Mouse (Mus musculus) kidney, adult 18-20 months (tissue): ENCODE measurements around the gene Dph6.
A peak's percentile ranks its signal among the peaks of the same experiment; 100 is the strongest.
"Not testable (repeated sequence)": the region's sequence is repeated elsewhere in the genome, so short reads cannot be mapped to it uniquely, and the experiment has no call there.

Experiments used
- DNase-seq: peaks from one replicate; pipeline ENCODE4 v3.0.0; 2021

Dph6 gene

DNA sequence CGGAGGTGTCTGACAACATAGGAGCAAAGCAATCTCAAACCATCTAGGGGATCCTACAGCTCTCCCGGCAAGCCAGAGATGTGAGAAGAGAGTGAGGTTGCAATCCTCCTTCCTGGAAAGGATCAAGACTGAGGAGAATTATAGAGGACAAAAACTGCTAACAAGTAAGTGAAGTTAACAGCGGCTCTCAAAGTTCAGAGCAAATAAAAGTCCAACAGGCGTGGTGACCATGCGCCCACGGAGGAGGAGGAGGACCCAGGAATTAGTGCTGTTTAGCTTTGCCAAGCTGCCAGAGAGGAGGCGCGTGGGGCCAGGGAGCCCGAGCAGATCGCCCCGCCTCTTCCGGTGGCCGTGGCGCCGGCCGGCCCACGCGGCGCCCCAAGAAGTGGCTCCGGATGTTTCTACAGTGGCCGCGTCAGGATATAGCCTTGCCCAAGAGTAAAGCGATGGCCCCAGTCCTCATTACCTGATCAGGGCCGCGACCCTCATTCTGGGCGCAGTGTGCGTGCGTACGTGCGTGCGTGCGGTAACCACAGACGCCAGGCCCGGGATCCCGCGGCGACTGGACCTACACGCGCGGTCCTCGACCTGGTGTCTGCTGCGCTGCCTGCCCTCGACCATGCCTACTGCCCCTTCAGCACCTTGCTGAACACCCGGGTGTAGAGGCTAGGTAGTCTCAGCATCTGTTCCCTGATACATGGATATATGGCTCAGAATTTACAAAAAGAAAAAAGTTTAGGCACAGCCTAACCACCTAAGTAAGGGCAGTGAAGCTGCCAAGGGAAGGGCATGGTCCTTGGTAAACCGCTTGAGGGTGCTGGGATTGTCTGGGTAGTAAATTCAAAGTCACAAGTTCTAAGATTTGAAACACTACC lies at the start of gene Dph6:
TSS of gene Dph6 (minus strand) at position 600 of the 875 bp plus-strand sequence.
- DNase-seq: peak; percentile 91

- no peak for DNase-seq
These were observed 46.4 kb upstream of the Dph6 start for GRCm38 (mm10) chr2:114700966-114701685.

DNA sequence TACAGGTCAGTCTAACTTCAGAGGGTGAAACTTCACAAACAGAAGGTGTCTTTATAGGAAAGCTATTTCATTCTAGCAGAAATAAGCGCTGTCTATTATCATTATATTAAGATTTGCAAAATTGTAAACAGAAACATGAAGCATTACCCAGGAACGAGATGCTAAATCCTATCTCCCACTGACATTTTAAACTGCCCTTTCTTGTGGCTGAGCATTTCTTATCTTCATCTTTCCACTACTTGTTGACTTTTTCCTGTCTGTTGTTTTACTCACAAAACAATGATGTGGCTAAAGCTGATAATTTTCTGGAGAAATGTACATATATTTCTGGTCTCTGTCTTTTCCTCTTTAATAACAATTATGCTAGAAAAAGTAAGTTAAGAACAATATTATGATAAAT lies 36.8 kb upstream of the Dph6 start:
- no peak for DNase-seq

DNA sequence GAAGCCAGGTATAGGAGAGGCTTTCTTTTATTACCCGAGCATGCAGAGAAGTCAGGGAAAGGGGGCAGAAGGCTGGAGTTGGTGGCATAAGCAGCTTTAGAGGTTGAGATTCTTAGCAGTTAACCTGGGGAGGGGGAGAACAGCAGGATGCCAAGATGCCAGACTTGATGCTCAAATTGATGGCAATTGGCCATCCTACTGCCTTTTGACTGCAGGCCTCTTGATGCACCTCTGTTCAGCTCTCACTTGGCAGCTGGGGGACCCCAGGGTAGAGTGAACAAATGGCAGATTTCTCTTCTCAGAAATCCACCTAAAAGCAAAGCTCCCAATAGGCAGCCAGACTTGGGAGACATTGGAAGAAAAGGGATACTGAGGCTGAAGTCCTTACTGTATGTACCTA lies 32.7 kb upstream of the Dph6 start:
- no peak for DNase-seq

GRCm38 (mm10) chr2:114687081-114687480 lies 32.3 kb upstream of the Dph6 start:
- DNase-seq: no peak

DNA sequence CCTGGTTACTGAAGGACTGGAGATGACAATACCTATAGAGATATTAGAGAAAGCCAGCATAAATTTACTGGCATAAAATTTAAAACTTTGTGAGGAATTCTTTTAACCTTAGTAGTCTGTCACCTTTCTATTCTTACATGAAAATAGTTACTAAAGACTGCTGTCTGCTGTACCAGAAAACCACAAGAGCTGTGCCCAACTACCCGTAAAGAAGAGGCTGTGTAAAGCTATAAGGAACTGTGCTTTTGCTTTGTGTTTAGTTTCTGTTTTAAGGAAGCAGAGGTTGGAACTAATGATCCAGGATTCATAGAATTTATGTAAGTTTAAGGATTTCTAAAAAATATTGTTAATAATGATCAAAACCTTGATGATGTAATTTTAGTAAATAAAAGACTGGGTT lies 19.1 kb upstream of the Dph6 start:
- DNase-seq: no peak

GRCm38 (mm10) chr2:114670983-114671382 lies 16.2 kb upstream of the Dph6 start:
- DNase-seq: no peak

DNA sequence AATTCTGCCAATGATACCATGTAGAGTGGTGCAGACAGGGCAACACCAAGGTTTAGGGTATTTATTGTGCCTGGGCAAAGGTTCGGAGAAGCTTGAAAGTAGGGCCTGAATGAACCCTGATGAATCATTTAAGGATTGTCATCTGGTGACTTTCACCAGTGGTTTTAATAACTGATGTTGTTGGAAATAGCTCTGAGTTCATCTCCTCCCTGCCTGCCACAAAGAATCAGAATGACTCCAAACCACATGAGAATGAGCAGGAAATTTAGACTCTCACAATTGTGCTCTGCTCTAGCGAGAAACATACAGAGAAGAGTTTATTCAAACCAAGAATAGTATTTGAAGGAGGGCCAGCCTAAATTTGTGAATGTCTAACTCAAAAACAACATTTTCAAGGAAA lies 4.2 kb upstream of the Dph6 start:
- no peak for DNase-seq

DNA sequence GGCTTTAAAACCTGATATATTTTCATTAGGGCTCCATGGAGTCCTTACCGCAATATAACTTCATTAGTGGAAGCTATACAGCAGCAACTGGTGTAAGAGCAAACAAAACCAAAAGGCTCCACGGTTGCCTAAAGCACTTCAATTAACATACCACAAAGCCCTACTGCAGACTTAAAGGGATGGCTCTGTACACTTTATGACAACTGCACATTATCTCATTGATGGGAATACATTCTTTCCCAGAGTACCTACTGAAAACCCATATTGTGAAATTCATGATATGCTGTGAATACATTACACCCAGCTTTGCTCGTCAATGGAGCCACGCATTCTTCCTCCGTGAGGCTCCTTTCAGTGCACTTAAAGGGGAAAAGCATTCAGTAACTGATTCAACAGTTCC lies 8.5 kb downstream of the Dph6 start:
- no peak for DNase-seq

- DNase-seq: no peak
These were observed 10.9 kb downstream of the Dph6 start for GRCm38 (mm10) chr2:114643832-114644231.

GRCm38 (mm10) chr2:114624683-114625082 lies 30.1 kb downstream of the Dph6 start:
- peak; percentile 15 for DNase-seq

DNA sequence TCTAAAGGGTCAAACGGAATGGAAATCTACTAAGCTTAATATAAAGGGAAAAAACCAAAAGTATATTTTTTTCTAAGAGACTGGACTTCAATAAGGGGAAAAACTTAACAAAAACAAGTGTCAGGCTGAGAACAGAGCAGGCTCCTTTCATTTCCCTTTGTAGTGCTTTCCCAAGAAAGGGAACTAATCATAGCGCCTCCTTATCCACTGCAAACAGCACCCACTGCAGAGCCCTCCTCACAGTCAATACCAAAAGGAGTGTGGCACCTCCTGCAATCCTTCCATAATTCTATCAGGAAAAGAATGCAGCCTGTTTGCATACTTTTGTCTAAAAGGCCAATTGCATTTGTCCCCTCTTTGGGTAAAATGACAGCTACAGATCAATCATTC lies 32.2 kb downstream of the Dph6 start:
- DNase-seq: peak; percentile 21

DNA sequence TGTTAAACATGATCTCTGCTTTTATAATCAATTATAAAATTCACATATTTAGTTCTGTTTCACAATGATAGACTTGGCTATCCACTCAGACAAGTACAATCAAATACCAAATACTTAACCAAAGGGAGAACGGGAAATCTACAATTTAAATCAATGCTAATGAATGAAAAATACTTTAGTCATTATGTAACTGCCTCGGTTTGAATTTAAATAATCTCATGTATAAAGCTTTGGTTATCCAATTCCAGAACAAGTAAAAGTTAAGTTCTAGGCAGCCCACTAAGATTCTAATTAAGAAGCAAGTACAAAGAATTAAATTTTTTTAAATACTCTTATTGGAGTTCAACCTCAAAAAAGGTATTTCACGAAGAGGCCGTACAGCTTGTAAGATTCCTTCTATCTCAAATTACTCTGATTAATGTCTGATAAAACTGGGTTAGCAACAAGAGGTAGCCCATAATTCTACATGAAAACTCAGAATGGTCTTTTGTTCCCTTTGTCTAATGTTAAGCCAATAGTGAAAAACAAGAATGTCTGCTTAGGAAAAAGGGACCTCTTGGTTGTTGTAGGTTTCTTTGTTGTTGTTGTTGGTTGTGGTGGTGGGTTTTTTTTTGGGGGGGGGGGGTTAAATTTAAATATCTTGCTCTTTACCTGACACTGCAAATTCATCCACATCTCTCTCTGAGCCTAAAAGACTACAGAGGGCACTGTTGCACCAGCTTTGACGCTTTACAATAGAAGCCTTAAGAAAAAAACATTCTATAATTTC lies 32.8 kb downstream of the Dph6 start:
- DNase-seq: peak; percentile 27

DNA sequence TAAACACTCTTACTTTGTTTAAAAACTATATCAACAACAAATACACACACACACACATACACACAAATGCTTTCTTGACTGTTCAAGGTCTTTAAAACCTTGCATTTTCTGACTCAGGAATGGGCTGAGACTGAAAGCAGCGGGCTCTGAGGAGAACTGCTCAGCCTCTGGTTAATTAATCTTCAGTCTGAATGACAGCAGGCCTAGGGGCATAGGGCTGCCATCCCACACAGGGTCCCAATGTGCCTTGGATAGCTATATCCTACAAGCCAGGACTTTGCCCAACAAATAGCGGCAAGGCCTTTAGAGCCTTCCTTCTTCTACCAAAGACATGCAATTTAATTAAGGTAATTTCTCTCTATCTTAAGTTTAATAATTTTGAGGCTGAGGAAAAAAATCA lies 43.2 kb downstream of the Dph6 start:
- DNase-seq: no peak

- no peak for DNase-seq
These were observed 44.7 kb downstream of the Dph6 start for GRCm38 (mm10) chr2:114610110-114610509.

DNA sequence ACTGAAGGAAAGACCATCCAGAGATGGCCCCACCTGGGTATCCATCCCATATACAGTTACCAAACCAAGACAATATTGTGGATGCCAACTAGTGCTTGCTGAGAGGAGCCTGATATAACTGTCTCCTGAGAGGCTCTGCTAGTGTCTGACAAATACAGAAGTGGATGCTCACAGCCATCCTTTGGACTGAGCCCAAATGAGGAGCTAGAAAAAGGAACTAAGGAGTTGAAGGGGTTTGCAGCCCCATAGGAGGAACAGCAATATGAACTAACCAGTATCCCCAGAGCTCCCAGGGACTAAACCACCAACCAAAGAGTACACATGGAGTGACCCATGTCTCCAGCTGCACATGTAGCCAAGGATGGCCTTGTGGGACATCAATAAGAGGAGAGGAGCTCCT lies 49.6 kb downstream of the Dph6 start:
- DNase-seq: not testable (repeated sequence)

GRCm38 (mm10) chr2:114601174-114601573 lies 53.6 kb downstream of the Dph6 start:
- no peak for DNase-seq

DNA sequence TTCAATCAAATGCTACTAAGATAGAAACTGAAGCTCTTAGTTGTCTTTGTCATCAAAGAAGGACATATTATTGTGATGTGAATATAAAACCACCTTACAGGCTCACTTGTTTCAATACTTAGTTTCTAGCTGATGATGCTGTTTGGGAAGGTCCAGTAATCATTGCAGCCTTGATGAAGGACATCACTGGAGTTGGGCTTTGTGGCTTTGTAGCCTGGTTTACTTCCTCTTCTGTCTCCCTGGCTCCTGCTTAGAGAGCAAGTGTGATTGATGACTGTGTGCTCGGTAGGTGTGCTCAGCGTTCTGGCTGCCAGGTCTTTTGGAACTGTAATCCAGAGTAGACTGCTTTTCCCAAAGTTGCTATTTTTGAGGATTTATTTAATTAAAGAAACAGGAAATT lies 55.0 kb downstream of the Dph6 start:
- no peak for DNase-seq

DNA sequence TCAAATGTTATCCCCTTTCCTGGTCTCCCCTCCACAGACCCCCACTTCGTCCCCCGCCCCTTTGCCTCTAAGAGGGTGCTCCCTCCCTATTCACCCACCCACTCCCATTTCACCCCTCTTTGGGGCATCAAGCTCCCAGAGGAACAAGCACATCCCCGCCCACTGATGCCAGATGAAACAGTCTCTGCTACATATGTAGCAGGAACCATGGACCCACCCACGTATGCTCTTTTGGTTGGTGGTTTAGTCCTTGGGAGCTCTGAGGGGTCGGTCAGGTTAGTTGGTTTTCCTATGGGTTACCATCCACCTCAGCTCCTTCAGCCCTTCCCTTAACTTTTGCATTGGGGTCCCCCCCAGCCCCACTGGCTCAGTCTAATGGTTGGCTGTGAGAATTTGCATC lies 61.4 kb downstream of the Dph6 start:
- DNase-seq: no peak

- DNase-seq: no peak
These were observed 74.0 kb downstream of the Dph6 start for GRCm38 (mm10) chr2:114580714-114581113.

DNA sequence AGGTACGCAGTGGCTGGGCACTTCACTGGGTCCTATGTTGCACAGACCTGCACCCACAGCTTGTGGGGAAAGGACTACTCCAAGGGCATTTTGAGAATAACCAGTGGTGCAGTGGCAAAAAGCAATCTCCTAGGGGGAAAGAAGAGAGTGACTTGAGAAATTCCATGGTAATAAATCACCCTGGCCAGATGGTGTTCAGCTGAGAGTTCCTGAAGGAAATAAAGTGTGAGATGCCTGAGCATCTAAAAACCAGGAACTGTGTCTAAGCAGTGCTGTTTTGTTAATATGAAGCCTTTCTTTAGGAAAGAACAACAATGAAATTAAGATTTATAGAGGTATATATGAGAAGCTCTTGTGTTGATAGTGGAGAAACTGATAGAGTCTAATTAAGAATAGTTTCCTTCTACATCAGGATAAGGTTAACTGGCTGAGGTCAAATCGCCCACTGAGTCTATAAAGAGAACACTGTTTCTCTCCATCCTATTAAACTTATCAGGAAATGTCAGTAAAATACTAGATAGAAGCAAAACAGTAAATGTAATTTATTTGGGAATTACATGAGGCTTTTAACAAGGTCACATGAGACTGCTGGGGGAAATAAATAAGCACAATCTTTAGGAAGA lies 111.7 kb downstream of the Dph6 start:
- no peak for DNase-seq

GRCm38 (mm10) chr2:114542325-114542724 lies 112.4 kb downstream of the Dph6 start:
- no peak for DNase-seq

GRCm38 (mm10) chr2:114540416-114540815 lies 114.3 kb downstream of the Dph6 start:
- no peak for DNase-seq
